Mouse (Mus musculus) kidney, adult 2 months (tissue): ENCODE data around the gene Phf3.

ENCODE experiments used
- CTCF ChIP-seq: fragments of 200-500 bp; conservative IDR thresholded peaks from 2 replicates; pipeline ENCODE4 v1.5.1; 2011; ENCODE audit warnings: low read depth, mild to moderate bottlenecking, control low read depth, low read length, moderate library complexity, mixed read lengths; ENCODE audit not compliant: insufficient read depth, insufficient read length
- POLR2A ChIP-seq: fragments of 200-500 bp; IDR thresholded peaks from one replicate; pipeline ENCODE4 v1.6.1; 2011; ENCODE audit warnings: low read depth, low read length, control low read depth

DNA sequence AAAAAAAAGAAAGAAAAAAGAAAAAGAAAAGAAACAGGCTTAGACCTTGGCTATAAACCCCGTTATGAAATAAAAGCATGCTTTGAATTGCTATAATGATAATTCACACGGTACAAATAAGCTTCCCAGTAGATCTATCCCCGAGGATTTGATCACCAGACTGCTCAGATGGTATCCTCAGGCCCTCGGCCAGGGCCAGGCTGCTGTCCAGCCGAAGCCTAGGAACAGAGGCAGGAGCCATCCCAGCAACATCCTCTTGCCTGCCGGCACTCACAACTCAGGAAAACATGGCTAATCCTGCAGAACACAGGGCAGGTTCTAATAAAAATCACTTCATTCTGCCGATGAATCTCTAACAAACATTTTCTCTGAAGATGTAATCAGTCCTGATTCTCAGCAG lies 100.9 kb downstream of the Phf3 start:
- TF ChIP-seq POLR2A (no peak), CTCF (no peak)
